Mouse (Mus musculus) splenic B cell, adult 2 months (primary cell): Measurements from ENCODE around the gene Chrm3.

Experiments used
- DNase-seq: peaks from one replicate; pipeline ENCODE4 v3.0.0-alpha.2; 2011; ENCODE audit warnings: low read depth, low spot score
- H3K27me3 ChIP-seq: 2 replicates; pipeline ENCODE4 v1.6.1; 2012; ENCODE audit warnings: mild to moderate bottlenecking, low read length, moderate library complexity, mixed read lengths; ENCODE audit not compliant: control insufficient read depth, poor library complexity, insufficient read depth, severe bottlenecking
- H3K36me3 ChIP-seq: 2 replicates; pipeline ENCODE4 v1.6.1; 2012; ENCODE audit warnings: mild to moderate bottlenecking, low read length, moderate library complexity, mixed read lengths; ENCODE audit not compliant: control insufficient read depth, poor library complexity, insufficient read depth, severe bottlenecking

The Chrm3 gene

GRCm38 (mm10) chr13:10068927-10069580, 291.6 kb downstream of the Chrm3 start:
- Histone ChIP-seq H3K36me3 (no peaks in the 10 kb centered on the region), H3K27me3 (no peaks in the 10 kb centered on the region)
- no peak for DNase-seq

- Histone ChIP-seq H3K36me3 (no peaks in the 10 kb centered on the region), H3K27me3 (no peaks in the 10 kb centered on the region)
- peak; percentile 20 for DNase-seq
These were observed 293.6 kb downstream of the Chrm3 start for GRCm38 (mm10) chr13:10066829-10067618.

- no peaks in the 10 kb centered on the region for H3K27me3 ChIP-seq
- peak; percentile 67 for DNase-seq
- no peaks in the 10 kb centered on the region for H3K36me3 ChIP-seq
These were observed 294.9 kb downstream of the Chrm3 start for GRCm38 (mm10) chr13:10065776-10066175.

GRCm38 (mm10) chr13:10062681-10063080, 298.0 kb downstream of the Chrm3 start:
- no peak for DNase-seq
- H3K36me3 ChIP-seq: no peaks in the 10 kb centered on the region
- no peaks in the 10 kb centered on the region for H3K27me3 ChIP-seq

- H3K36me3 ChIP-seq: 0 out of 2 replicates have a peak, but pooled peaks cover 1% of the 10 kb centered on the region
- no peak for DNase-seq
- no peaks in the 10 kb centered on the region for H3K27me3 ChIP-seq
These were observed 301.7 kb downstream of the Chrm3 start for GRCm38 (mm10) chr13:10058993-10059392.

GRCm38 (mm10) chr13:10057644-10058198, 302.9 kb downstream of the Chrm3 start:
- Histone ChIP-seq H3K27me3 (no peaks in the 10 kb centered on the region), H3K36me3 (0 out of 2 replicates have a peak, but pooled peaks cover 1% of the 10 kb centered on the region)
- DNase-seq: no peak

- no peak for DNase-seq
- H3K36me3 ChIP-seq: 0 out of 2 replicates have a peak, but pooled peaks cover 1% of the 10 kb centered on the region
- no peaks in the 10 kb centered on the region for H3K27me3 ChIP-seq
These were observed 306.6 kb downstream of the Chrm3 start for GRCm38 (mm10) chr13:10054086-10054485.

- no peak for DNase-seq
- 0 out of 2 replicates have a peak, but pooled peaks cover 1% of the 10 kb centered on the region for H3K36me3 ChIP-seq
- H3K27me3 ChIP-seq: no peaks in the 10 kb centered on the region
These were observed 307.3 kb downstream of the Chrm3 start for GRCm38 (mm10) chr13:10053301-10053889.

GRCm38 (mm10) chr13:10045651-10046350, 314.8 kb downstream of the Chrm3 start:
- H3K36me3 ChIP-seq: no peaks in the 10 kb centered on the region
- H3K27me3 ChIP-seq: no peaks in the 10 kb centered on the region
- no peak for DNase-seq

GRCm38 (mm10) chr13:10044084-10044483, 316.6 kb downstream of the Chrm3 start:
- H3K36me3 ChIP-seq: no peaks in the 10 kb centered on the region
- no peaks in the 10 kb centered on the region for H3K27me3 ChIP-seq
- DNase-seq: no peak

GRCm38 (mm10) chr13:10033570-10034399, 326.9 kb downstream of the Chrm3 start:
- Histone ChIP-seq H3K36me3 (no peaks in the 10 kb centered on the region), H3K27me3 (no peaks in the 10 kb centered on the region)
- DNase-seq: no peak

- Histone ChIP-seq H3K36me3 (no peaks in the 10 kb centered on the region), H3K27me3 (no peaks in the 10 kb centered on the region)
- no peak for DNase-seq
These were observed 329.1 kb downstream of the Chrm3 start for GRCm38 (mm10) chr13:10031547-10031946.

GRCm38 (mm10) chr13:10029944-10030343, 330.7 kb downstream of the Chrm3 start:
- DNase-seq: no peak
- Histone ChIP-seq H3K27me3 (no peaks in the 10 kb centered on the region), H3K36me3 (no peaks in the 10 kb centered on the region)

GRCm38 (mm10) chr13:10025134-10025533, 335.5 kb downstream of the Chrm3 start:
- Histone ChIP-seq H3K27me3 (no peaks in the 10 kb centered on the region), H3K36me3 (no peaks in the 10 kb centered on the region)
- DNase-seq: no peak
